Mouse (Mus musculus) WW6 (cell line): ENCODE results near the gene Gcnt3.
"Not testable (repeated sequence)": the region's sequence is repeated elsewhere in the genome, so short reads cannot be mapped to it uniquely, and the experiment has no call there.

Source experiments
- DNase-seq: peaks from one replicate; pipeline ENCODE4 v3.0.0-alpha.2; 2013; ENCODE audit warnings: low read depth, low spot score

Gcnt3 gene

DNA sequence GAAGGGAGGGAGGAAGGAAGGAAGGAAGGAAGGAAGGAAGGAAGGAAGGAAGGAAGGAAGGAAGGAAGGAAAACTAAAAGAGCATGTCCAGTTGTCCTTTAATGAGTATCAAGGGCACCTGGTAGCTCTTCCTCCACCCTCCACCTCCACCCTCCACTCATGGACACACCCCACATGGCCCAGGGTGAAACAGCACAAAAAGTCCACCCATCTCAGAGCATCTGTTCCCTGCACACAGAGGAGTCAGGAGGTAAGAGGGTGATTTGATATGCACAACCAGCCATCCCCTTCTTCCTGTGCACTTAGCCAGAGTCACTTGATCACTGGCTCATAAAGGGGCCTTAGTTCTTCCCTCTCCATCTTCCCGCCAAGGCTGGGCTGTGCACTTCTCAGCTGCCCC is 5.0 kb upstream of the Gcnt3 start:
- DNase-seq = no peak

DNA sequence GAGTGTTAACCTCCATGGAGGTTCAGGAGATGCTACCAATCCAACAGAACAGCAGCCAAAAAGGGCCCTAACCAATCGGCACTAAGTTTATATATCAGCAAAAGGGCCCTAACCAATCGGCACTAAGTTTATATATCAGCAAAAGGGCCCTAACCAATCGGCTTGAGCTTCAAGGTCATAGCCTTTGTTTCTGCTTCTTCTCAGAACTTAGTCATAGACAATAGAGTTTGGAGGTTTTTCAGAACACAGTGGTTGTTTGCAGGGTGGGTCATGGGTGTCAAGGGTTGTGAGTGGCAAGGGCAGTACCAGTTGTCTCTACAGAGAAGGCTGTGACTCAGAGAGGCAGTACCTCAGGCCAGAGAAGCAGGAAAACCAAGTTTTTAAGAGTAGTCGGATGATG is 4.2 kb upstream of the Gcnt3 start:
- DNase-seq = no peak

DNA sequence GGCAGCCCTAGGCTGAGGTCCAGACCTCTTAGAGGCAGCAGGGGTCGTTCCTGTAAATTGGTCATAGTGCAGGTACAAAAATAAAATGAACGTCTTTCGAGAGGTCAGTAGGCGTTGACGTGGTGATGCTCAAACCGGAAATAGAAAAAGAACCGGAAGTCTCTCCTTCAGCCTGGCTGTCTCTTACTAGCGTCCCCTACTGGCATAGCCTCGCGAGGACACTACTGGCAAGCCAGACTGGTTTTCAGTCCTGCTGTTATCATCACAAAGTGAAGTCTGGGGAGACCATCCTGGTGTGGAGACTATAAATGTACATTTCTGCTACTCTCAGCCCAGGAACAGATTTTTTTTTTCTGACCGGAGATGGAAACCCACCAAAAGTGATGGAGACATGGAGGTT is 2.7 kb upstream of the Gcnt3 start:
- no peak for DNase-seq

DNA sequence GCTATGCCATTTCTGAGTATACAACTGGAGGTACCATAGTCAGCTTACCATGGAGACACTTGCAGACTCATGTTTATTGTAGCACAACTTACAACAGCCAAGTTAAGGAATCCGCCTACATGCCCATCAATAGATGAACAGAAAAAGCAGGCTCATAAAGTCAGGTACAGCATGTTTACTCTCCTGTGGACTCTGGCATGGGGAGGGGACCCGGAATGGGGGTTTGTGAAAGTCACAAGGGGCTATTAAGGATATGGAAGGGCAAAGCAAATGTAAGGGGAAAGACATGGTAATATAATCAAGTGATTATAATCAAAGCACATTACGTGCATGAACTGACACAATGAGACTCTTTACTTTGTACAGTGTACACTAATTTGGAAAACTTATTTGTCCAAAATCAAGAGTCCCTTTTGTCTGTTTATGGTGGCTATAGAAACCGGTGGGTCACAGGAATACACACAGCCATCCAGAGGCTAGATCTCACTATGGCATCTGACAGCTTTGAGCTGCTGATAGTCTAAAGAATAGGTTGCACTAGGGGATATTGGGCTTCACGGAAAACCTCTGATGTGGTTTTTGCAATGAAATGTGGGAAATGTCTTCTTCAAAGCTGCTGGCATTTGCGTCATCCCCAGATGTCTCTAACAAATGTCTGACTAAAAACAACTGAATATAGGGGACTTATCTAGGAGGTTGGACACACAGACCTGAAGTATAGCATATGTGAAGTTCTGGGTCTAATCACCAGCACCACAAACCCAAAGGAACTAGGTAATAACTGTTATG is 1.9 kb upstream of the Gcnt3 start:
- DNase-seq = no peak

DNA sequence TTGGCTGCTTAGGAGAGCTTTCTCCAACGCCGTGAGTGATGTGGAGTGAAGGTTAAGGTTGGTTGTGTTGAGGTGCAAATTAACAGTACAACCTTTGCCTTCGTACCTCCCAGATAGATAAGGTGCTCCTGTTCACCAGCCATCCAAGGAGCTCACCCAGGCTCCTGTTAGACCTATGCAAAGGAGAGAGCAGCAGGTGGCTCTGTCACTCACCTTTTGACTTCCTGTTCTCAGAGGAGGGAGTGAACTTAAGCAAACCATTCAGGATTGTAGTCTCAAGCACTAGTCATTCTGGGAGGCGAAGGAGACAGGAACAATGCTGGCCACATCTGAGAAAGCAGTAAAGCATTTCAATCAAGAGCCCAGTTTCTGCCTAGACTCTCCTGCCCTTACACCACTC is 1.2 kb downstream of the Gcnt3 start:
- DNase-seq = no peak

DNA sequence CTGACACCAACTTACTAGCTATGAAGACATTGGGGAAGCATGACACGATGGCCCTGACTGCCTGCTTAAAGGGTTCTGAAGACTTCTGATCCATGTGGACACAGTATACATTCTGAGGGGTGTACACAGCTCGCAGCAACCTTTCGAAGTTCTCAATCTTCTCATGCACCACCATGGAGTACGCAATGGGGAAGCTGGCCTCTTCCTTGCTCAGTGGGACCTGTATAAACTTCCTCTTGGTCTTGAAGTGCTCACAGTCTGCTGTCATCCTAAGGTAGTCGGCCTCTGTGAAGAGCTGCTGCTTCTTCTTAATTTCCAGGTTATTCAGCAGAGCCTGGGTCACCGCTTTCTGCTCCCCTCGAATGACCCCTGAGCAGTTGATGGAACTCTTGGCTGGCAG is 3.2 kb downstream of the Gcnt3 start:
- no peak for DNase-seq

DNA sequence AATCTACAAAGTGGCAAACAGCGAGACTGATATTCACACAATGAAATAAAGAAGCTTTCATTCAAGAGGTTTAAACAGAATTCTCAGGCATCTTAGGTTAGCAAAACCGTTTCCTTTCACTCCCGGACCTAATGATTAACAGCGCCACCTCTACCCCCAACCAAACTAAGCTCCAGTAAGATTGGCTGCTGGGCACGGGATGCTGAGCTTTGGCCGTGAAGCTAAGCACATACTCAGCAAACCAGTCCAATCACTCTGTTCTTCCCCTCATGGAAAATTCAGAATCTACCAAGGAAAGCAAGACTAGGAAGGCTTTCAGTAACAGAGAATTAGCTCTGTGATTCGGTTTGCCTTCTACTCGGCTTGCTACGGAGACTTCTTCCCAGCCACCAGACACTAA is 4.8 kb downstream of the Gcnt3 start:
- no peak for DNase-seq

DNA sequence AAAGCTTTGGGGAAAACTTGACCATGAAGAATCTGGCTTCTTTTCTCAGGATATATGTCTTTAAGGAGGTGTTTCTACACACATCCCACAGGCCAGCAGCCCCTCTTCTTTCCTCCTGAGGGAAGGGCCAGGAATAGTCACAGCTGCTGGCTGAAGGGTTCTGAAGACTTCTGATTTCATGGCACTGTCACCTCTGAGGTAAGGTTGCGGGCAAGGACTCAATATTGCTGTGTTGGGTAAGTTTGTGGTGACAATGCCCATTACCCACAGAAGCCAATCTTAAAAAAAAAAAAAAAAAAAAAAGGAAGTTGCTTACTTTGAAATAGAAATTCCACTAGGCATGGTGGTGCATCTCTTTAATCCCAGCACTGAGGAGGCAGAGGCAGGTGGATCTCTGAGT is 5.7 kb downstream of the Gcnt3 start:
- no peak for DNase-seq

DNA sequence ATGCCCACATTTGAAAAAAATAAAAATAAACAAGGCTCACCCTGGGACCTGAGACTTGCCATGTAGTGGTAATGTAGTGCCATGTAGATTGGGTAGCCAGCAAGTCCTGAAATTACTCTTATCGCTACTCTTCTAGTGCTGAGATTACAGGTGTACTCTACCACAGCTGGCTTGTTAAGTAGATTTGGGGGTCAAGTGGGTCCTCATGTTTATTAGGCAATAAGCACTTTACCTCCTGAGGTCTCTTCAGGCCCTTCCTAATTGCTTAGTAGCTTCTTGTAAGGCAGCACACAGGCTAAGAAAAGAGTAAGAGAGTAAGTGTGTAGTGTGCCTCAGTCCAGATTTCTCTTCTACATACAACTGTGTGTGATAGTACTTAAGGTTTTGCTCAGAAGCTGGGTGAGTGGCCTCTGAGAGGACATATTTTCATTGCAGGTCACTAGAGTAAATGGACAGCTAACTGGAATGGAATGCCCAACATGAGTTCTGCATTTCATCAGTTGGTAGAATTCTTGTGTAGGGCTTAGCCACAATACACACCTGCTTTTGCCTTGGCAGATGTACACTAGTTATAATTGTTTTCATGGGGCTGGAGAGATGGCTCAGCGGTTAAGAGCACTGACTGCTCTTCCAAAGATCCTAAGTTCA is 12.4 kb downstream of the Gcnt3 start:
- no peak for DNase-seq

DNA sequence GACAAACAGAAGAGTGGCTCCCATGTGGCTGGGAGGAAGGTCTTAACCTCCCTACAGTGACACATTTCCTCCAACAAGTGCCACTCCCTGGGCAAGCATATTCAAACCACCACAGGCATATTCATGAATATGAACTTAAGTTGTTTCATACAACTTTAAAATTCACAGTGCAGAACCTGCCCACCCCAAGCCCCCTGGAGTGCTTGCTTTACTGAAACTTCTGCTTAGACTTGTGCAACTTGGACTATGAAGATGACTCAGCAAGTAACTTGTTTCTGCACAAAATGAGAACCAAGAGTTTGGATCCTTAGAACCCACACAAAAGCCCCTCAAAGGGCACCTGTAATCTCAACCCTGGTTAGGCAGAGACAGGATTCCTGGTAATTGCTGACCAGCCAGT is 13.2 kb downstream of the Gcnt3 start:
- no peak for DNase-seq

DNA sequence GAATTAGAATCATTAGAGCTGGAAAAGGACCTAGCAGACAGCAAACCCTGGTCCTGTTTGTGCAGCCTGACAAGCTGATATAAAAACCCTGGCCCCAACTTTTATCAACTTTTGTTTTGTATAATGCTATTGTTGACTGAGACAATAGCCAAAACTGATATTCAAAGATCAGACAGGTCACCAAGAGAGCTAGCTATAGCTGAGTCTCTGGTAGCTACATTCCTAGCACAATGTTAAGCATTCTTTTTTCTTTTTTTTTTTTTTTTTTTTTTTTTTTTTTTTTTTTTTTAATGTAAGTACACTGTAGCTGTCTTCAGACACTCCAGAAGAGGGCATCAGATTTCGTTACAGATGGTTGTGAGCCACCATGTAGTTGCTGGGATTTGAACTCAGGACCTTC is 14.3 kb downstream of the Gcnt3 start:
- not testable (repeated sequence) for DNase-seq

DNA sequence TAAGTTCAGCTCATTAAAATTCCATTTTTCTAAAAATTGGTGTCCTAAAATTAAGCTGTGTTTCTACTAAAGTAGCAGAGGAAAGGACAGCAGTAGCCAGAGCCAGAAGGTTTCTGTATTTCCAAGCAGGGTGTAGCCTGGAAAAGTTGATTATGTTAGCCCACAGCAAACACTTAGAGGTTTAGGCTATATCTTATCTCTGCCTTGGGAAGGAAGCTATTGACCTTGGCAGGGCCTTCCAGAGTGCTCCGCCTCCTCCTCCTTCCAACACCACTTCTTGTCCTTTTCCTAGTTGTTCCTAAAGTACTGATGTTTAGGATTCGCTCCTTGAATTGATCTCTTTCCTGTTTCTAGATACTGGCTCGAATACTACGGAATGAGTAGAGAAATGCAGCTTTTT is 15.8 kb downstream of the Gcnt3 start:
- DNase-seq = no peak

DNA sequence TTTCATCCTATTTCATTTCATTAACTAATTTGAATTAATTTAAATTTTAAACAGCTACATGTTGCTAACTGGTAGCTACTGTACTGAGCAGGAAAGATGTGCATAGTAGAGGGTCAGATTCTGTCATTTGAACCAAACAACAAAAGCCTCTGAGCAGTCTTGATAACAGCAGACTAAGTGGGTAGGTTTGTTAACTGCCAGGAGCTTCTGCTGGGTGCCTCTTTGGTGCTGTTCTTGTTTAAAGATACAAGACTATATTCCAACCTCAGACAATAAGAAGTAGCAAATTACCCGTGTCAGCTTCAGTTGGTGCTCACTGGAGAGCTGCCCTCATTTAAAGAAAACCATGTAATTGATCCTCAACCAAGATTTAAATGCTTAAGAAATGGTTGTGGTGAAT is 16.3 kb downstream of the Gcnt3 start:
- no peak for DNase-seq

DNA sequence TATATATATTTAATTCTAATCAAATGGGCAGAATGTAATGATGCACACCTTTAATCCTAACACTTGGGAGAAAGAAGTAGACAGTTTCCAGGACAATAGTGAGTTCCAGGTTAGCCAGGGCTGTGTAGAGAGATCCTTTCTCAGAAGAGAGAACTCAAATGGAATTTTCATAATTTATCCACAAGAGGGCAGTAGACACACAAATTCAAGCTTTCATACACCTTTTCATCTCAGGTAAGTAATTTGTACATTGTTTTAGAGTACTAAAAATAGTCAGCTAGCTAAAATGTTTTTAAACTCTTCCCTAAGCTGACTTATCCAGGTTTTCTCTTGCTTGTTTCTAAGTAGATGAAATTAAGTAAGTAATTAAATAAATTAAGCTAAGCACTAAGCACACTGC is 19.0 kb downstream of the Gcnt3 start:
- no peak for DNase-seq

DNA sequence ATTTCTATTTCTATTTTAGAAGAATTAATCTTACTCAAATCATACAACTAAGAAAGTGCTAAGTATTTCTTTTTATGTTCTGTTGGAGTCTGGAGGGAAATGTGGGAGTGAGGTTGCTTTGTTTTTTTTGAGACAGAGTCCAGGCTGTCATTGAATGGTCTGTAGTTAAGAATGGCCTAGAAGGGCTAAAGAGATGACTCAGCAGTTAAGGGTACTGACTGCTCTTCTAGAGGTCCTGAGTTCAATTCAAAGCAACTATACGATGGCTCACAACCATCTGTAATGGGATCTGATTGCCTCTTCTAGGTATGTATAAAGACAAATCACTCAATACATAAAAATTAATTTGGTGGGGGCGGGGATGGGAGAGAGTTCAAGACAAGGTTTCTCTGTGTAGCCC is 22.3 kb downstream of the Gcnt3 start:
- DNase-seq = no peak

DNA sequence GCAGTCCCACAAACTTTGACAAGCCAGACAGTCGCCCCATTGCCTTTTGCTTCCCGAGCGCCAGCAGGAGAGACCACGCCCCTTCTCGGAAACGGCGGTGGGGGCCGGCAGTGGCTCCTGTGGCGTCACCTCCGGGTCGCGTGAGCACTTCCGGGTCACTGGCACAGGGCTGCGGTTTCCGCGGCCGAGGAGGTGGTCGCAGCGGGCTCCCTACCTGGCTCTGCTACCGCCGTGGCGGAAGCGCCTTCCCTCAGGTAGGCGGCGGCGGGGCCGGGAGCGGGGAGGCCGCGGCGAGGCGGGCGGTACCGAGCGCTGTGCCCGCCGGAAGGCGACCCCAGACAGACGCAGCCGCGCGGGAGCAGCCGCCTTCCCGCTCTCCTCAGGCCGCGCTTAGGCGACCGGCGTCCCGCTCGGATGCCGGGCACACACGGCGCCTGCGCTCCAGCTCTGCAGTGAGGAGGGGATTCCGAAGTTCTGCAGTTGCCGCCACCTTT is 25.4 kb downstream of the Gcnt3 start, which contains the start of gene Gtf2a2:
Gene Gtf2a2, plus strand, starts transcription at position 143 of the 494 bp plus-strand sequence.
- DNase-seq = peak; percentile 85

DNA sequence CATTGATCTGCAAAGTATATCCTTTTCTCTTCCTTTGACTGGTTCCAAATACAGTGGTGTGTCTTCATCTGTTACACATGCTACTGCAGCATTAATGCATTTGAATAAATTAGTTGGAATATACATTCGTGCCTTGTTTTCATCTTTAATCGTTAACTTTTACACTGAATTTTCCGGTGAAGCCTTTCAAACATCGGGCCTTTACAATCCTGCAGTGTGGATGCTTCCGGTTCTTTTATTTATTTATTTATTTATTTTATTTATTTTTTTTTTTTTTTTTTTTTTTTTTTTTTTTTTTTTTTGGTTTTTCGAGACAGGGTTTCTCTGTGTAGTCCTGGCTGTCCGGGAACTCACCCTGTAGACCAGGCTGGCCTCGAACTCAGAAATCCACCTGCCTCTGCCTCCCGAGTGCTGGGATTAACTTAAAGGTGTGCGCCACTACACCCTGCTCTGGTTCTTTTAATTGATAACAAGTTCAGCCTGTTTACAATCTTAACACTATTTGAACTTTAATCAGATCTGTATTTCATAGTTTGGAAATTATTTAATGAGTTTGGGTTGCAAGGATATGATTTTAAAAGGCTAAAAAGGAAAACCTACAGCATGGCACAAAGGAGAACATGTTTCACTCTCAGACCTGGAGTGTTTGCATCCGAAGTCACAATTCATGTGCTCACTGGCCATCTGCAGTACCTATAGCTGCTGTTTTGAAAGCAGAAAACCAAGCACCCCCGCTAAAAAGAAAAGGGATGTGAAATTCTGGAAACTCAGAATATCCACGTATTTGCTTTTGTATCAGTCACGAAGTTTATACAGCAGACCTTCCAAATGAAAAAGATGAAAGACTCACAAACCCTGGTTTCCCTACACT is 26.1 kb downstream of the Gcnt3 start:
- no peak for DNase-seq

DNA sequence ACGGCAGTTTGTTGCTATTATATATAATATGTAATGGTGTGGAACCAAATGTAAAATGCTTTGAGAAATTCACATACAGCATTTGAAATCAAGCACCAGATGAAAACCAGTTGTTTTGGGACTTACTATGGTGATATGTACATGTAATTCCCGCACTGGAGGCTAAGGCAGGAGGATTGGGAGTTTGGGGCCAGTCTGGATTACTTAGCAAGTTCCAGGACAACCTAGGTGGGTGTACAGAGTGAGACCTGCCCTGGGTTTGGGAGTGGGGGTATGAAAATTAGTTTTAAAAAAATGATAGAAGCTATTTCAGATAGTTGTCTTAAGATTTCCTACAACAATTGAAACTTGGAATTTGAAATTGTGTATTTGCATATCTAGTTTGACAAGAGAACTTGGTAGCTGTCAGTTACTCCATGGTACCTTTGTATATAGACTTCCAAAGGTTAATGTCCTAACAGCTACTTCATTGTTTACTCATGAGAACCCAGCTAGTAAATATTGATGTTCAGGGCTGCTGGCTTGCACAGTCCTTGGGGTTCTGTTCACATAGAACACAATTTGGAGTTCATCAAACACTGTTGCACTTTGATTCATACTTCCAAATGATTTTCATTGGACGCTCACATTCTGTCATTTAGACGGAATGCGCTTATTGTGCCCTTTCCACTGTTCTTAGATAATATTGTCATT is 27.0 kb downstream of the Gcnt3 start:
- DNase-seq = no peak

DNA sequence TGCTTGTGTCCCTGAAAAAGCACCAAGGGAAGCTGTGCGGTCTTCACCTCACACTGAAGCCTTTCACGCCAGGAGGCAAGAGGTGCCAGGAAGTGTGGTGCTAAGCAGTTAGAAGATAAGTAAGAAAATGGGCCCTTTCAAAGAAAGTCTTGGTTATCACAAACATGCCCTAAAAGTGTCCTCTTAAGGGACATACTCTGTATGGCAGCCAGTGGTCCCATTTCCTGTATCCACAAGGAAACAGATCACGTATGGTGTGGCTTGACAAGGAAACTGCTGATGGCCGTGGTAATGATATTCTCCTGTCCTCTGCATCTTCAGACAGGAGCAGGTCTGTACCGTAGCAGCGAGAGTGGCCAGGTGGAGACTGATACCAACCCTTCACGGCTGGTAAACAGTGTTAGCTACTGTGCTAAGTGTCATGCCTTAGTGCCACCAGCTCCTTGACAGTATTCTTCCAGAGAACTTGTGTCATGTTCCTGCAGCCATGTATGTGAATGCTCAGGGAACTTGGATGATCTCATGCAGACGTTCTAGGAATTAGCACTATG is 28.1 kb downstream of the Gcnt3 start:
- no peak for DNase-seq

DNA sequence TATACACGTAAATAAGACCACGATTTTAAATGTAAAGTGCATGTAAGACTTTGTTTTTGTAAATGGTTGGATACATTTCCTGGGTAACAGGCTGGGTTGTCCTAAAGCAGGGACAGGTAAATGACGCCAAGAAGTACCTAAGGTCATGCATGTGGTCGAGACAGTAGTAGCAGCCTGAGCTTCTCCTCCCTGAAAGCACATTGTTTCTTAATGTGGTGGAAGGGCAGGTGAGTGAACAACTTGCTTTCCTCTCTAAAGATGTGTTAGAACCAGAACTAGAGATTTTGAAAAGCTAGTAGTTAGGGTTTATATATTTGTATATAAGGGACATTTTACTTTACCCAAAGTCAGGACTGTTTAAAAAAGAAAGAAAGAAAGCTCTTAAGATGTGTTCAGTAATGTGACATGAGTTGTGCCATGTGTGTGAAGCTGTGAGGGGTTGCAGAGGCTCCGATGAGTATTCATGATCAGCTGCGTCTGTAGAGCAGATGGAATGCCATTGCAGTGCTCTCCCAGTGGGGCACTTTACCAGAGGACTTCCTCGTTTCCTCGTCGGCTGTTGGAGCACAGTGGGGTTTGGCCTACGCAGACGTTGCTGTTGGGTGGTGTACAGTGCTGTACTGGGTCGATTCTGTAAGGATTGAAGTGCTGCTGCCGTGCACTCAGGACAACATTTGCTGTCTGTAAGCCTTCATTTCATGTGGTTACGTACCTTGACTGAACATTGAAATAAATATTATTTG is 30.2 kb downstream of the Gcnt3 start:
- DNase-seq = no peak

DNA sequence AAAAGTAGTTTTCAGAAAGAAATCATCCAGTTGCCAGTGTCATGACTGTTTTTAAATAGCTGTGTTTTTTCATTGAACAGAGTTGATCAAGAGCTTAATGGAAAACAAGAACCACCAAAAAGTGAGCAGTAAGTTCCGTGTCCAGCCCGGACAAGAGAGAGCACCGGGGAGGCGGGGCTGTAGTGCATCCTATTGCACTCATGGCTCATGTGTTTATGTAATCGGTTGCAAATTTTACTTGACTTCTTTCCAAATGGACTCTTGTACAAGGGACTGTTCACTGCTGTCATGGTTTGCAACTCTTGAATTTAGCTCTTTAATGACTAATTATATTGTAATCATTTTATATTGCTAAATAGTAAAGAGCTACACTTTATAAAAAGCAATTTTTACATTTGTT is 30.9 kb downstream of the Gcnt3 start:
- DNase-seq = no peak
